Mouse (Mus musculus): ENCODE measurements around the gene Fat3.

Gene Fat3

DNA sequence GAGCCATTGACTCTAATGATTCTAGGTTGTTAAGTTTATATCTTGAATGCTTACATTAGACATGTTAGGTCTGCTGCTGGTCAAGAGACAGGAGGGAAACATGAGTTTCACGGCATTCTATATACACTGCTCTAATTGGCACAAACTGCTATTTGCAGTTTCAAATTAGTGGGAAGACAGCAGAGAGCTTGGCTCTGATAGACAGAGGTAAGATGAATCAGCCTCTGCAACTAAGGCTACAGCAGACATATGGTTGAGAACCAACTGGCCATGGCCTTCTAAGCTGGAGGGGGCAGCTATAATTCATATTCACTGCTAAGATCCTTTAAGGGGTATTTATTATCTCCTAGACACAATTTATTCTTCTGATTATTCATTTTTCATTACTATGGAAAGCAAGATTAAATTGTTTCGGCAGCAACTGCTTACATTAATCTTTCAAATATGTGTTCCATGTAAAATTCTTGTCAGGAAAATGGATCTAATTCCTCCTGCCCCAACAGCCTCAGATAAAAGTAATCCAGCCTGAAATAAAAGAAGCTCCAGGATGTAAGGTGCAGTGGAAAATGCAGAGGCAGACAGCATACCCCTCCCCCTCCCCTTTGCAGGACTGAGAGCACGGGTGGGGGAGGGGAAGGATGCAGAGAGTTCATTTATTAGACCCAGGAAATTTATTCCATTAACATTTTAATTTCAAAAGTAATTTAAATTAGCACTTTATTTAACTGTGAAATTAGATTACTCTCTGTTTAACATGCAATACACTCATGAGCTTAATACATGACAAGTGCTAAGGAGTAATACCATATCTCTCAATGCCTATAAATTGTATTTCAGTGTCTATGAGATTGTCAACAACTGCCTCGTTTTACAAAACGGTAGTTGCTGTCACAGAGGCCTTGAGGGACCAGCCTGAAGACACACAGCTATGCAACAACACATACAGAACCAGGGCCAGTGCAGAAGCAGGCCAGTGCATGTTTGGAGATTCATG lies 189.9 kb downstream of the Fat3 start:
- no peak for DNase-seq (ENCODE audit: low read depth, low spot score)

- DNase-seq (ENCODE audit: low read depth, low spot score), result no peak
Measured at GRCm38 (mm10) chr9:16310305-16310704, 190.8 kb downstream of the Fat3 start.

DNA sequence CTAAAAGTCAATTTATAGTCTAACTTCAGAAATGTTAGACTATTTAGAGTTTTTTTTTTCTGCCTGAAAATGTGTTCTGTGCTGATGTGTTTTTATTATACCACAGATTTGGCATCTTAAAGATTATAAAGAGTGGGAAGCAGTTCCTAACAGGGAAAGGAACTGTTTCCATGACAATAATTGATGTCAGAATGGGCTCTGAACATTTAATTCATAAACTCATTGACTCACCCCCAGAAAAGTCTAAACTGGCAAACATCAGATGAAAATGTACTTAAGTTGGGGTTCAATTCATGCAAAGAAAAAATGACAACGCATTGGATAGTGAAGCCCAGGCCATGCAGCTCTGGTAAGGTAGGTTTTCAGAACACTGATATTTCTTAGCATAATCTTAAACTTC lies 193.3 kb downstream of the Fat3 start:
- no peak for DNase-seq (ENCODE audit: low read depth, low spot score)

DNA sequence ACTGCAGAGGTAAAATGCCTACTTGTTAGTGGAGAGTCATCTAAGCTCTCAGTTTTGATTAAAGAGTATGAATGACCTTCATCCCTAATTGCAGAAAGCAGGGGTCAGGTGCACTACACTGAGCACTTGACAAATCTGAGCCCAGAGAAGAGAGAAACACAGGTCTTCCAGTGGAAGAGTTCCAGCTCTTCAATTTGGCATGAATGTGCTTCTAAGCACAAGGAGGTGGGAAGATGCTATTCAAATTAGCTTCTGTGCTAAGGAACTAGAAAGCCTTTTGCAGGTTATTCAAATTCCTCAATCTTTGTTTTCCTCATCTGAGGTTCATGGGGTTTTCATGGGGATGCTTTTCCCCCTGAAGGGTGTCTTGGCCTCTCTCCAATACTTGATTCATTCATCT lies 194.9 kb downstream of the Fat3 start:
- DNase-seq (ENCODE audit: low read depth, low spot score), result no peak

DNA sequence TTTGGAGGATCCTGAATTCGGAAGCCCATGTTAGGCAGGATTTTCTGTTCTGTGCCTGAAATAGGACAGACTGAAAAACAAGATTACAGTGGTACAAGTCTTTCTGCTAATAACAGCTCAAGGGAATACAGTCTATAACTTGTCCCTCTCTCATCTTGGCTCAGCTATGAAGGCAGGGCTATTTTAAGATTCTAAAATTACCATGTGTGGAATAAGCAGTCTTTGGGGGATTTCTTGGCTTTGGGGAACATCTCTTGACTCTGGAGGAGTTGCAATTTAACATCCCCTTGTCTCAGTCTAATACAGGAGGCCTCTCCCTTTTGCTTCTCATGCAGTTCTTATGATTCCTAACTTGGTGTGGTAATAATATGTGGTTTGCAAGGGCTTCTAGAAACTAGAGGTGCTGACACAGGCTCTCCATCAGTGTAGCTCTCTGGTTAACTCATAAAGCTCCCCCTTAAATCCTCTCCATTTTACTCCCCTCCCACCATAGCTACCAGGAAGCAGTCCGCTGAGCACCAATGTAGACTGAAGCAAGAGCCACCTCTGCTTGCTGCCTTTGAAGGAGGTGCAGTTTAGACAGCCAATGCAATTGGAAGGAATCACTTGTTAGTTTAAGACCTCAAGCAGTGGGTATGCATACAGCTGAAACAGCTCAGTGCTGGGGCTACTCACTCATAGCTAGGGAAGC lies 195.5 kb downstream of the Fat3 start:
- DNase-seq (ENCODE audit: low read depth, low spot score), result no peak

- no peak for DNase-seq (ENCODE audit: low read depth, low spot score)
Measured at GRCm38 (mm10) chr9:16304949-16305348, 196.1 kb downstream of the Fat3 start.

GRCm38 (mm10) chr9:16302484-16302883 lies 198.6 kb downstream of the Fat3 start:
- no peak for DNase-seq (ENCODE audit: low read depth, low spot score)

DNA sequence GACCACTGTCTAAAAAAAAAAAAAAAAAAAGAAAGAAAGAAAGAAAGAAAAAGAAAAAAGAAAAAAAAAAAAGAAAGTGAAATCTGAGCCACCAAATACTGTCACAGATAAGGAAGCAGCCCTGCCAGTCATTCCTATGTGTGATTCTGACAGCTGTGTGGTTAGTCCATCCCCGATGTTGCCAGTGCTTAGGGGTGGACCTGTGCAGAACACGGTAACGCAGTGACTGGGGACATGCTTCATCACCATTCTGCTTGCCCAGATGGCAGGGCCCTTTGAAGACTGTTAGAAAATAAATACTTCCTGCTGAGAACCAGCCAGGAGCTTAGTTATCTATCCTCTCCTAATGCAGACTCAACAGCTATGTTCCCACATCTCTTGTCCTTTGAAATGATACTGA lies 203.2 kb downstream of the Fat3 start:
- DNase-seq (ENCODE audit: low read depth, low spot score), result no peak

DNA sequence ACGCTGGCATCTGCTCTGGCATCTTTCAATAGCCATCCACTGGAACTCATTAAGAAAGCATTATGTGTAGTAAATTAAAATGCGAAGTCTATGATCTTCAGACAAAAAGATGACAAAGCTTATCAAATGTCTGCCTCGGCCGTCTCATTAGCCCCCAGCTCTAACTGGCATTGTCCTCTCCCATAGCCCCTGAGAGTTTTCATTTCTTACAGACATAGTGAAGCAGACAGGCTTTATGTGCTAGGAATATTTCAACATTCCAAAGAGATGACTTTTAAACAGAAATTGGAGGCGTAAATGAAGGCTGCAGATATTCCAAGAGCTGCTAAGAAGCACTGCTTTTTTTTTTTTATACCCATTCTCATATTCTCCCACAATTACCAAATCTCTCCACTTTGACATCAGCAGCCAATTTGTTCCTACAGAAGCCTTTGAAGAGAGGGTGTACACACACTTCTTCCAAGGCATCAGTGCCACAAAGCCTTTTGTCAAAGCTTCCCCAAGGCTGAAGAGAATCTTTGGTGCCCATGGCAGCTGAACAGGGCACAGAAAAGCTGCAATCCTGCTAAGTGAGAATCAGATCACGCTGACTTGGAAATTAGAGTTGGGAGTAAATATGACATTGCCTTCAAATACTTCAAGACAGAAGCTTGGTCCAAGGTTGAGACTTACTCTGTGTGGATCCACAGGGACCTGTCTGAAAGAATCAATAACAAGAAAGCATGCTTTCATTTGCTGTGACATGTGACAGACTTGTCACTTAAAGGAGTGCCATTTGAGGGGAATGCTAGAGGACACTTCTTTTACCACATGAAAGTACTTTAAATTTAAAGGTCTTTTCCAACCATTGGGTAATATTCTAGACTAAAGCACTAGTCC lies 206.9 kb downstream of the Fat3 start:
- DNase-seq (ENCODE audit: low read depth, low spot score), result no peak

GRCm38 (mm10) chr9:16292492-16292891 lies 208.6 kb downstream of the Fat3 start:
- no peak for DNase-seq (ENCODE audit: low read depth, low spot score)

GRCm38 (mm10) chr9:16290911-16291310 lies 210.2 kb downstream of the Fat3 start:
- DNase-seq (ENCODE audit: low read depth, low spot score), result no peak

DNA sequence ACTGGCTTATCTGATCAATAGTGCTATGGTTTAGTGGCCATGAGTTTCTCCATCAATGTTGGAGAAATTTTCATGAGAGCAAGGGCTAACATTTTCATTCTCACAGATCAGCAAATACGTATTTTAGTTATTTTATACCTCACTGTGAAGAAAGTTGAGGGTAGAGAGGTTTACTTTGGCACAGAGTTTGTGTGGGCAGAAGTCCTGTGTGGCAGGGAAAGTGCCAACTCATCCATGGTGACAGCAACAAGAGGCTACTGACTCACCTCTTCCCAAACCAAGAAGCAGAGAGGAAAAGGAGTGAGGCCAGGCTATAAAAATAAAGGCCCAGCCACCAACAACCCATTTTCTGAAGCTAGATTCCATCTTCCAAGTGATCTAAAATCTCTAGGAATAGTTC lies 218.1 kb downstream of the Fat3 start:
- DNase-seq (ENCODE audit: low read depth, low spot score), result no peak

- DNase-seq (ENCODE audit: low read depth, low spot score), result no peak
Measured at GRCm38 (mm10) chr9:16282291-16282804, 218.7 kb downstream of the Fat3 start.

DNA sequence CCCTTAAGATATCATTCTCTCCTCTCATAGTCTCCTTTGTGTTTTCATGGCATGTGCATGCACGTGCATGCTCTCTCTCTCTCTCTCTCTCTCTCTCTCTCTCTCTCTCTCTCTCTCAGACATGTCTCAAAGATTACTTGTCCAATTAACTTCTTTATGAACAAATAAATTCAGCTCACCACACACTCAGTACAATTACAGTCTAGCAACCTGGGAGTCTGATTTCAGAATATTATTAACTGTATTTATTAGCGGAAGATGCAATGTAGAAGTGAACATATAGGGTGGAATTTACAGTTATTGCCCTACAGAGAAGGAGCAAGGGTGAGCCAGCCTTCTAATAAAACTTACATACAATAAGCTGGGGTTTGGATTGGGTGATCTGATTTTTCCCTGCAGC lies 225.5 kb downstream of the Fat3 start:
- no peak for DNase-seq (ENCODE audit: low read depth, low spot score)

DNA sequence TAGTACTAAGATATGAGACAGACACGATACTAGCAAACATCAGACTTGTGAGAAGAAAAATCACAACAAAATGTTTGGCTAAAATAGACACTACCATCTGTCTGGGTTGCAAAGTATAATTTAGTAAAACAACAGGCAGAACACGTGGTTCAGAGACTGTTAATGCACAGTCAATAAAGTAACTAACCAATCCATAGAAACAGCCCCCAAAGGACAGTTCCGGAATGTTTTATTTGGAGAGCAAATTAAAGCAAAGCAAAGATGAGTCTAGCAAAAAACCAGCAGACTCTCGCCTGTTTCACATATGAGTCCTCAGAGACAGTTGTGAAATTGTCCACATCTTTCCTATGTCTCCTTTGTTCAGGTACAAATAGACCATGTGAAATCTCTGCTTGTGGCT lies 227.0 kb downstream of the Fat3 start:
- no peak for DNase-seq (ENCODE audit: low read depth, low spot score)

DNA sequence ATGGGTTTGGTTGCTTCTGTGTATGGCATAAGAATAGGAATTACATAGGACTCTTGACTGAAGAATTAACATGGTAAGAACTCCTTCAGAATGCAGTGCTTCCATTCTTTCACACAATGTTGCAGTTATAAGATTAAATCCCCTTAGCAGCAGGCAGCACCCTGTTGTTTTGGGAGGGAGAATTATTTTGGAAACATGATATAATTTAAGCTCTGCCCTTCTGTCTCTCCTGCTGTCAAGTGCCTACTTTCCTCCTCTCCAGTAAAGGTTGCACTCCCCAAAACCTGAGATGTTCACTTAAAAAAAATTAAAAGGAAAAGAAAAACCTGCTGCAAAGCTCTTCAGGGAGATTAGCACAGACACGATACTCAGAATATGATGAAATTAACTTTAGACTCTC lies 228.3 kb downstream of the Fat3 start:
- DNase-seq (ENCODE audit: low read depth, low spot score), result no peak

DNA sequence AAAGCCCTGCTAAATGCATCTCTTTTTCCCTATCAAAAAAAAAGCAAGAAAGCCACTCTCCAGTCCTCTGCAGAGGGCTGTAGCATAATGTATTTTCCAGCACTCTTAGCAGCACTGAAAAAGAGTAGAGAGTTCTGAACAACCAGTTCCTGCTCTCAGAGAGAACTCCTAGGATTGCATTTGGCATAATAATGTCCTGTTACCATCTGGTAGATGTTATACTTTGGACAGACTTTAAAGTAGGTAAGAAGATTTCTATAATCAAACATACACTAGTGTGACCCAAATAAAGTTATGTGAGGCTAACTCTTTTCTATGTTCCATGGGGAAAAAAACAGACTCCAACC lies 230.3 kb downstream of the Fat3 start:
- no peak for DNase-seq (ENCODE audit: low read depth, low spot score)

- DNase-seq (ENCODE audit: low read depth, low spot score), result no peak
Measured at GRCm38 (mm10) chr9:16270056-16270767, 230.9 kb downstream of the Fat3 start.

GRCm38 (mm10) chr9:16265519-16265918 lies 235.6 kb downstream of the Fat3 start:
- DNase-seq (ENCODE audit: low read depth, low spot score), result no peak

DNA sequence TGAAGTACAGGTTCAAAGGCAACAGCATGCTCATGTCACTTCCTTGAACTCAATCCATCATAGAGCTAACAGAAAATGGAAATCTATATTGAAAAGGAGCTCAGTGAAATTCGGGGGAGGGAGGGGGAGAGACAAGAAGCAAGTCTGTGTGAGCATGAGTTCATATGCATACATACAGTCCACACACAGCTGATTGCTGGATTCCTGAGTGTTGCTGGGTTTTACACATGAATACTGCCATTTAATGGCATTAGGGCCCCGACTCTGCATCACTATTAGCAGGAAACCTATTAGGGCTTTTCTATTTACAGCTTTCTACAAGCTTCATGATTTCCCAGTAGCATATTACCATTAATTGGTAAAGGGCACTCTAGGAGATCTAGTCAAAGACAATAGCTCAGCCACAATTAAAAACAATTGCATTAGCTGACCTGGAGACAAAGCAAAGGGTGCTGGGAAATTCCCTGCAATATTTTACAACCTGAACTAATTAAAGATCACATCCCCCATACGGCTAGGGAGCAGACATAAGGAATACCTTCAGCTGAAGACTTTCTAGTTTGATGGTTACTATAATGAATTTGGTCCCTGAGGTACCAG lies 243.7 kb downstream of the Fat3 start:
- DNase-seq (ENCODE audit: low read depth, low spot score), result no peak
